Mouse (Mus musculus): ENCODE results near the gene Slc43a2. TPM values are rescaled to one million over a fixed set of nuclear protein-coding genes. Genes with fewer than 3 reads are reported as not detected.
A peak's percentile ranks its signal among the peaks of the same experiment; 100 is the strongest.

Gene Slc43a2
- total RNA-seq, 2 experiments from 2014 or later, result 23.5 to 26.8 TPM

- no peak for DNase-seq
Observed at GRCm38 (mm10) chr11:75608776-75609175, 77.3 kb downstream of the Slc43a2 start.

- DNase-seq, result no peak
Observed at GRCm38 (mm10) chr11:75610021-75610420, 78.5 kb downstream of the Slc43a2 start.

DNA sequence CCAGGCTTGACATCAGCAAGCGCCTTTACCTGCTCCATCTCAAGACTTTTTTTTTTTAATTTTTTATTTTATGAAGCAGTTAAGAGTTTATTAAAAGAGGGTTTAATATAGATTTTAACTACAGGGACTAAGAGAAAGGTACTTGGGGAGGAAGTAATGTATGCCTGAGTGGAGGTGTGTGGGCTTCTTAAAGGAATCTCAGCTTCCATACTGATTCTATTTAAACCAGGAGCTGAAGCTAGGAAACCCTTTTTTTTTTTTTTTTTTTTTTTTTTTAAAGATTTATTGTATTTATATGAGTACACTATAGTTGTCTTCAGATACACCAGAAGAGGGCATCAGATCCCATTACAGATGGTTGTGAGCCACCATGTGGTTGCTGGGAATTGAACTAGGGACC is 83.3 kb downstream of the Slc43a2 start:
- DNase-seq, result no peak

GRCm38 (mm10) chr11:75615556-75615955 is 84.1 kb downstream of the Slc43a2 start:
- no peak for DNase-seq

- no peak for DNase-seq
Observed at GRCm38 (mm10) chr11:75619133-75619532, 87.6 kb downstream of the Slc43a2 start.

- DNase-seq, result peak; percentile 85
Observed at GRCm38 (mm10) chr11:75620136-75620780, 88.8 kb downstream of the Slc43a2 start.

GRCm38 (mm10) chr11:75621426-75621825 is 89.9 kb downstream of the Slc43a2 start:
- no peak for DNase-seq

- no peak for DNase-seq
Observed at GRCm38 (mm10) chr11:75622588-75623329, 91.3 kb downstream of the Slc43a2 start.

- no peak for DNase-seq
Observed at GRCm38 (mm10) chr11:75624102-75624554, 92.6 kb downstream of the Slc43a2 start.

DNA sequence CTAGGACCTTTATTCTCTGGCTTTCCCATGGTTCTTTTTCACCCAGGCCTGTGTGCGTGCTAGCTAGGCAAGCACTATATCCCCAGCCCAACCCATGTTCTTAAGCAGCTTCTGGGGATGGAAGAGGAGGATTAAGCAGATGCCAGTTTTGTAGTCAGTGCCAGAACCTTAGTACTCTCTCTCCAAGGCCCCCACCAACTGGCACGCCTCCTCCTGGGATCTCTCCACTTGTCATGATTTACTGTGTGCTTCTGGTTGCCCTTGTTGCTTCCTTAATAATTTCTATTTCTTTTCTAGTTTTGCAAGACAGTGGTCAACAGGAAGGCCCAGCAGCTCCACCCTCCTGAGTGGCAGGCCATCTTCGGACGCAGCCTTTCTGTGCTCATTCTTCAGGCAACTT is 94.3 kb downstream of the Slc43a2 start:
- no peak for DNase-seq

Small RNA genes within 50 kb of the gene (microRNA-seq; reads per million reads assigned to microRNA genes)
- gene Mir3971 (ENCODE audit: borderline replicate concordance in 2 of 2), result 0 reads per million in 2 experiments

Other genes starting within 250 kb of the Slc43a2 start
- 10 to 100 TPM; 54.8 to 57.9 TPM for gene Rpa1, start 183.4 kb upstream of the Slc43a2 start, total RNA-seq (2021)
- 1 to 10 TPM; 2.5 to 4.4 TPM for gene Smyd4, start 183.3 kb upstream of the Slc43a2 start, total RNA-seq (2021)
- gene Serpinf1, start 109.0 kb upstream of the Slc43a2 start, total RNA-seq (2021), result 10 to 100 TPM; 98.5 to 98.7 TPM
- not detected for gene Serpinf2, start 92.1 kb upstream of the Slc43a2 start, total RNA-seq (2021)
- gene Wdr81, start 77.0 kb upstream of the Slc43a2 start, total RNA-seq (2021), result 1 to 10 TPM; 4.7 to 5.7 TPM
- gene Tlcd2, start 70.0 kb upstream of the Slc43a2 start, total RNA-seq (2021), result 1 to 10 TPM; 3.9 to 6.9 TPM
- gene Prpf8, start 44.9 kb upstream of the Slc43a2 start, total RNA-seq (2021), result 10 to 100 TPM; 56.9 to 59.4 TPM
- 10 to 100 TPM; 39.2 to 42.8 TPM for gene Rilp, start 21.6 kb upstream of the Slc43a2 start, total RNA-seq (2021)
- gene Scarf1, start 18.2 kb upstream of the Slc43a2 start, total RNA-seq (2021), result 1 to 10 TPM; 3.2 to 4.7 TPM
- gene Pitpna, start 56.4 kb downstream of the Slc43a2 start, total RNA-seq (2021), result 100 to 1,000 TPM; 123 to 168 TPM
- 10 to 100 TPM; 19.0 to 19.8 TPM for gene Inpp5k, start 99.3 kb downstream of the Slc43a2 start, total RNA-seq (2021)
- 10 to 100 TPM; 43.0 to 44.3 TPM for gene Myo1c, start 118.8 kb downstream of the Slc43a2 start, total RNA-seq (2021)
- 10 to 100 TPM; 39.7 to 44.7 TPM for gene Crk, start 147.6 kb downstream of the Slc43a2 start, total RNA-seq (2021)
- 100 to 1,000 TPM; 482 to 493 TPM for gene Ywhae, start 201.2 kb downstream of the Slc43a2 start, total RNA-seq (2021)